Mouse (Mus musculus) mature B cell (primary cell): Measurements from ENCODE around the gene Gnpda2.

Source experiments
- in situ Hi-C: fragments of 300-500 bp; cut with MboI; formaldehyde crosslinking; loops from 2 replicates; pipeline ENCODE4 v1.14.3; 2019

Gene Gnpda2

DNA sequence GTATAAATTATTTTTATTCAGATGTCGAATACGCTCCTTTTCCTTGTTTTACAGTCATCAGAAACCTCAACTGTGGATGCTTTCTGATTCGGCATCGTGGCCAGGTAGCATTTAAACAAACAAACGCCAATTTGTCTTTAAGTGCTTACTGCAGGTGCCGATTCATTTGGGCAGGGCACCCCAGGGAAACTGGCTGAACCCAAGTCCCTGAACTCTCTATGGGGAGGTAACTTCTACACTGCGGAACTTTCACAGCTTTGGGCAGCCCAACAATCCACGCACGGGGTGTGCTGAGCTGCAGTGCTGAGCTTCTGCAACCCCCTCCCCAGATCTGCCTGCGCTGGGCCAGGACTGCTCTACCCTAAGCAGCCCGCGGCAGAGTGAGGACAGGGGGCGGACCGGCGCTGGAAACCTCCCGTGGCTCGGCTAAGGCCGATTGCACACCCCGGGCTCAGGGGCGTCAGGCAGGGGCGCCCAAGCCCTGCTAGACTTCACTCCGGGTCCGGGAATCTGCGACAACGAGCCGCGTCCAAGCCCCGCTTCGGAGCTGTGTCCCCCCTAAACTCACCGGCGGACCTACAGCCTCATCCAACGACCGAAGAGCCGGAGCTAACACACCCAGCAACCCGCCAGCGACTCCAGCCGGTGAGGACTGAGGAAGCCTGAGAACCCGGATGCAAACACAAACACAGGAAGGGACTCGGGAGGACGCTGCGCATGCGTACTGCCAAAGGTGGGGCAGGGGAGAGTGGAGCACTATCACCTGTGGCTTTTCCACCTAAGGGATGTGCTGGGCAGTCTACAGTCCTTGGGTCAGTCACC lies at the start of gene Gnpda2:
Gene Gnpda2, minus strand, starts transcription at position 701 of the 822 bp plus-strand sequence.
- in situ Hi-C loops = no loop called here

DNA sequence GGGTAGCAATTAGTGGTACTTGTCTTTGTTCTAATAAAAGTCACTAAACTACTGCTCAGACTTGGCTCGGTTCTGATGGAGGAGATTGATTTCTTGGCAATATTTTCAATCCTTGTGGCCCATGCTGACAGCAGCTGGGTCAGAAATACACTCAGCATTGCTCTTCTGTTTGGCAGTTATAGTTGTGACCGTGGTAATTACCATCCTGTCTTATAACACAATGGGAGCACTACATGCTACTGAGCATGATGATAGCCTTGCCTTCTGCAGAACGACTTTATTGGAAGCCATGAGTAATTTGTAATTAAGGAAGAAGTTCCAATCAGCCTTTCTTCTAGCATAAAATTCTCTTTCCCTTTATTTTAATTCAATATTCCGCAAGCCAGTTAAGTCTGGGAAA lies 42.6 kb upstream of the Gnpda2 start:
- in situ Hi-C loops = no loop called here

DNA sequence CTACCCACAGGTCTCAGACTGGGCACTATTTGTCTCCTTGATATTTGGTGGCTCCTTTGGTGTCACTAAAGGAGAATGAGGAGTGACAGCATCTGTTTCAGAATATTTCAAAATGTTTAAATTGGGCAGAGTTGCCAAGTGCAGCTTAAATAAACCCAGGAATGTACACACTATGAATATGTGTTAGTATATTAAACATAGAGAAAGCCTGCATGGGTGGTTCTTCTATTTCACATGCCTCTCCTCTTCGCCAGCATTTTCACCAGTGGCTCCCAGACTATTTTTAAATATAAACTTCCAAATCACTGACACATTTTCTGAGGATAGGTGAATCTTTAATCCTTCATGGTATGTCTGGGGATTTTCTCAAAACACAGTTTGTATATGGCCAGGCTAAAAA lies 28.8 kb upstream of the Gnpda2 start:
- in situ Hi-C loops = no loop called here

DNA sequence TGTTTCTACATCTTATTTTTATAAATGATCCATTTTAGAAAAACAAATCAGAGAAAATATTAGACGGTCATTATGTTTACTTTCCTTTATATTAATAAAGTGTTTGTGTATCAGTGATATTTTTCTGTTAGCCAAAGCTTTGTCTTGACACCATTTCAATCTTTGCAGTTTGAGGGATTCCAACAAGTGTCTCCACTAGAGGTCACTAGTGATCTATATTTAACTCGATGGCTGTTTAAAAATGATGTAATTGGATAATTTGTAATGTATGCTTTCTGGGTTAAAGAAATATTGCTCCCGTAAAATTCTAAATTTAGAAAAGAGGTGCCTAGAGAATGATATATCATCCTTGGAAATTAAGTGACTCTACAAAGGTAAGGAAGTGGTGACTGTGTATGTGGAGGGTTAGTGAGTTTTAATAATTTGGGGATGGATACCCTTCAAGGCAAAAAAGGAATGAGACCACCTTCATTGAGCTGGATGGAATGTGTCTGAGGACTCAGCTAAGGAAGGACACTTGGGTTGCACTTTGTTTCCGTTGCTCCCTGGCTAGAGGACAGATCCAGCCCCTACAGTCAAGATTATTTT lies 21.2 kb upstream of the Gnpda2 start:
- in situ Hi-C loops = no loop called here

DNA sequence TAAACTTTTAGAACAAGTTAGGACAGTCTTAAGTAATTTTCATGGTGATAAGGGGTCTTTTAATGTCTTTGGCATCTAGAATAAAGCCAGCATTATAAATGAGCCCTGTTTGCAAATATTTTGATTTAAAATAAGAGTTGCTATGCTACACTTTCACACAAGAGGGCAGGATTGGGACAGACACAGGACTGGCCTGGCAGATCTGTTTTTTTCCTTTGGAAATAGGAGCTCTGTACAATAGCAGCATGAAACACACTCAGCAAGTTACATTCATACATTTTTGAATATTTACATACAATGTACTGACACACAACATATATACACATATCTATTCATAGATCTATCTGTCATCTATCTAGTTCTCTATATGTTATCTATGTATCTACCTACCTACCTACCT lies 8.9 kb upstream of the Gnpda2 start:
- in situ Hi-C loops = no loop called here

DNA sequence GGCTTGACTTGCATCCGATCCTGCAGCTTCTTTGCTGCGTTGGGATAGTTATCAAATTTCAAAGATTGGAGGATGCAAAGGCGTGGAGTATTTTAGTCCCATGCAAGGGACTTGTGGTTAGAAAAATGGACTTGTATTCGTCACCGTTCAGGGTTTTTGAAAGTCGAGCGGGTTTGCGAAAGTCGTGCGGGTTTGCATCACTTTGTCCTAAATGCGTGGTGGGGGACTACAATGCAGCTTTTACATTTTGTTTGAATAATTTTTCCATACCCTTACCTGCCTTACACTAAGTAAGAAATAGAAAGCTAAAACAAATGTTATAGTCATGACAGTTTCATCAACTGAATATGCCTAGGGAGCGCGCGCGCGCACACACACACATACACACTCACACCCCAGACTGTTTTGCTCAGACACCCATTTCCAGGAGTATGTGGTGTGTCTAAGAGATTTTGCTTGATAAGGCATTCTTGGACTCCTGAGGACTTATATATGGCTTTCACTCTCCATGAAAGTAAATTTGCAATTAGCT lies 34.7 kb downstream of the Gnpda2 start:
- in situ Hi-C loops = no loop called here

DNA sequence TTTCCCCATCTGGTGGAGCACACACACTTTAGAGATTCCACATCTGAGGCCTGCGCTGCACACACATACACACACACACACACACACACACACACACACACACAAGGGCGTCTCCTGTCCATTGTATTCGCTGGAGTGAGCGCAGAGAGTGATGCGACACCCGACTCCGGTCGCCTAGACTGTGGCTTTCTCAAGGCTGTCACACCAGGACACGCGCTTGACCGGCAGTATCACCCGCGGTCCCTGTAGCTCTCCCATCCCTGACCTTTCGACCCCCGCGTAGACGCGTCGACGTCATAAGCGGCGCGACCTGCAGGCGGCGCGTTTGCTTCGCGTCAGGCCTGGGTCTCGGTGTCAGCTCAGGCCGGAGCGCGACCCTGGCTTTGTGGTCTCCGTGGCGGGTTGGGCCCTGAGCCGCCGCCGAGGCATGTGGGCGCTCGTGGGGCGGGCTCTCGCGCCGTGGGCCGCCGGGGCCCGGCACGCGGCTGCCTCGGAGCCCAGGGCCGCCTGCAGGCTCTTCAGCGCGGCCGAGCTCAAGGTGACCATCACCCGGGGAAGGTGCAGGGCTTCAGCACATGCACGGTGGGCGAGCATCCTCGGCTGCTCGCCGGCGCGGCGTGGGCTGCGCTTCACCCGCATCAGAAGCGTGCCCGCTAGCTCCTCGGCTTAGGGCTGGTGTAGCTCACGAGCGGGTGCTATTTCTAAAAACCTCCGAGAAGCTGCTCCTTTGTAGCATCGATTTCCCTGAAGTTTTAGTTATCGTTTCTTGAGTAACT lies 35.3 kb downstream of the Gnpda2 start, which contains the start of gene Guf1:
Gene Guf1, plus strand, starts transcription at position 296 of the 776 bp plus-strand sequence.
- in situ Hi-C loops = no loop called here

DNA sequence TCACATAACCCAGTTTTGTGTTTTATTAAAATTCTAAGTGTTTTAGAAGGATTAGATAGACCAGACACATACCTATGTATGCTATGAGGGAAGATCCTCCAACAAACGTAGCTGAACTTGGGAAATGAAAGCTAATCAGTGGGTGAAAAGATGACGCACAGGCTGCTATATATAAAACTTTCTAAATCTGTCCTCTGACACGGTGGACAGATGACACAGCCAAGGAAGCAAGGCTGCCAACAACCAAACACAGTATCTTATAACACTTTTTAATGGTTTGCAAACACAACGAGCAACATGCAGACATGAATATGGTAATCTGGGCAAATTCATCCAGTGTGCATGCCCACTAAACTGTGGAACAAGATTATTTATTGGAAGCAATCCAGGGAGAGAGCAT lies 49.7 kb downstream of the Gnpda2 start, which contains the start of gene Yipf7:
Gene Yipf7, minus strand, starts transcription at position 160 of the 400 bp plus-strand sequence.
- in situ Hi-C loops = no loop called here

DNA sequence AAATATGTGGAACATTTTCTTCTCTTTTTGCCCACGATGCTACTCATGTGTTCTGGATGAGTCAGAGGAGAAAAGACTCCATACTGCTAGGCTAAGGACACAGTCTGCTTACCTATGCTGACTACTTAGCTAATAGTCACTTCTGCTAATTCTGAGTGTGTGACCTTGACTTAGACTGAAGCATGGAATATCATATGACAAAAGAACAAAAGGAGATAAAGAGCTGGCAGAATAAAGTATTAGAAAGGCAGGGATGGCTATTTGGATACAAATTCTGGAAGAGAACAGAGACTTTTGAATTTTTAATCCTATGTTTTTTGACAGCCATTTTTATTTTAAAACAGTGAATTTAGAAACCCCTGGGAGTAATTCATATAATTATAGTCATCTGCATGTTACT lies 50.5 kb downstream of the Gnpda2 start:
- in situ Hi-C loops = no loop called here

DNA sequence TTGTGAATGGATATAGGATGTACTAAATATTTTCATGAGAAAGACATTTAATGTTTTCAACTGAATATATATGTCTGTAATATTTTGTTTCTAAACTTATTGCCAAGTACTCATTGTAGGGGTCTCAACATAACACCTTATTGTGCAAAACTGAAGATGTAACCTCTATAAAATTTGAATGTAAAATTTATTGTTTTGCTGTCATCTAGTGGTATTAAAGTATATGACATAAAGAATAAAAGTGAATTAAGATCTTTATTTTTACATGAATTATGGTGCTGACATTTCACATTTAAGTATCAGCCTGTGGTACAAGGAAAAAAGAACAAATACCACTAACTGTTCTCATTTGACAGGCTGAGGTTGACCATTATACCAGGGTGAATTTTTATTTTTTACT lies 68.2 kb downstream of the Gnpda2 start:
- in situ Hi-C loops = loop anchor here (25.0 kb wide), 1 partner anchor 1262 kb away; no protein-coding TSS in a partner anchor
